Mouse (Mus musculus) forebrain, postnatal 0 days (tissue): ENCODE data around the gene Hvcn1. TPM values are rescaled to one million over a fixed set of nuclear protein-coding genes. Genes with fewer than 3 reads are reported as not detected.
A peak's percentile ranks its signal among the peaks of the same experiment; 100 is the strongest.
"Not testable (repeated sequence)": the region's sequence is repeated elsewhere in the genome, so short reads cannot be mapped to it uniquely, and the experiment has no call there.

Source experiments
- ATAC-seq: fragments of 200-750 bp; cut with Nextera tagmentation; 2 replicates; pipeline ENCODE4 v1.8.0; 2017; ENCODE audit warnings: mild to moderate bottlenecking, moderate library complexity
- DNase-seq: peaks from one replicate; pipeline ENCODE4 v3.0.0-alpha.2; 2015
- H3K27ac ChIP-seq: fragments of 300-500 bp; sonication (generic); 2 replicates; pipeline ENCODE4 v1.5.1; 2014; ENCODE audit warnings: low read depth, mild to moderate bottlenecking, antibody characterized with exemption, low read length, moderate library complexity, mixed read lengths
- H3K27me3 ChIP-seq: fragments of 300-500 bp; sonication (generic); 2 replicates; pipeline ENCODE4 v1.6.1; 2014; ENCODE audit warnings: mild to moderate bottlenecking, low read length, mixed read lengths; ENCODE audit not compliant: insufficient read depth
- H3K36me3 ChIP-seq: fragments of 300-500 bp; sonication (generic); 2 replicates; pipeline ENCODE4 v1.6.1; 2014; ENCODE audit warnings: mild to moderate bottlenecking, moderate library complexity; ENCODE audit not compliant: insufficient read depth
- H3K4me1 ChIP-seq: fragments of 300-500 bp; sonication (generic); 2 replicates; pipeline ENCODE4 v1.6.1; 2014; ENCODE audit warnings: antibody characterized with exemption; ENCODE audit not compliant: insufficient read depth
- H3K4me2 ChIP-seq: fragments of 300-500 bp; sonication (generic); 2 replicates; pipeline ENCODE4 v1.6.1; 2014; ENCODE audit warnings: low read depth, mild to moderate bottlenecking, moderate library complexity
- H3K4me3 ChIP-seq: fragments of 300-500 bp; sonication (generic); 2 replicates; pipeline ENCODE4 v1.5.1; 2014; ENCODE audit warnings: low read depth, low read length, mixed read lengths
- H3K9ac ChIP-seq: fragments of 300-500 bp; sonication (generic); 2 replicates; pipeline ENCODE4 v1.6.1; 2014; ENCODE audit warnings: mild to moderate bottlenecking
- H3K9me3 ChIP-seq: fragments of 300-500 bp; sonication (generic); 2 replicates; pipeline ENCODE4 v1.6.1; 2016; ENCODE audit warnings: low read length
- CTCF ChIP-seq: sonication (generic); IDR thresholded peaks from 2 replicates; pipeline ENCODE4 v1.5.1; 2016; ENCODE audit warnings: antibody characterized with exemption, control low read depth, low read depth
- WGBS: fragments of 180-500 bp; shearing (Covaris S2); extraction: QIAGEN DNeasy Blood & Tissue Kit; methylation state at CpG from one replicate; pipeline ENCODE4 v1.1.7; 2014; 5-methylcytosine and 5-hydroxymethylcytosine counted together
- polyA plus RNA-seq: library from polyadenylated mRNA; unstranded; fragments of >200 nt; fragmentation: Nextera tagmentation; extraction: Ambion mirVana; gene quantifications from 2 replicates; pipeline ENCODE4 v1.2.1, GENCODE M21; 2015
- total RNA-seq: library from RNA; depleted of rRNA; stranded (reverse); fragments of >200 nt; gene quantifications from 2 replicates; pipeline ENCODE4 v1.2.3, GENCODE M21; 2014

The Hvcn1 gene
- total and polyA plus RNA-seq, 2 experiments from 2014 or later: 1.2 to 3.0 TPM

DNA sequence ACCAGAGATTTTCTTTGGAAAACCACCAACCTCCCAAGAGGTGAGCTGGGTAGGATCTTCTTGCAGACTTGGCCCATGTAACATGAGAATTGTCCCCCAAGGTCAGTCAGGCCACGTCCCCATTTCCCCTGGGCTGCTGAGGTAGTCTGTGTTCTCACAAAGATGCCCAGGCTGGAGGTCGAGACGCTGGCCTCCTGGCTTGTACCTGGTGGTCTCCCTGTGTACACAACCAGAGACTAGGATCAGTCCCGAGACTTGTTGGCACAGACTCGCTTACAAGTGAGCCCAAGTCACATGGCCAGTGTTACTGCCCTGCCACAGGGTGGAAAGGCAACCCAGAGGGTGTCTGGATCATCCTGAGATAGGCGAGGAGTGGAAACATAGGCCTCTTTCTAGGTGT lies 4.7 kb upstream of the Hvcn1 start:
- no peak for DNase-seq
- no peak for TF ChIP-seq CTCF

DNA sequence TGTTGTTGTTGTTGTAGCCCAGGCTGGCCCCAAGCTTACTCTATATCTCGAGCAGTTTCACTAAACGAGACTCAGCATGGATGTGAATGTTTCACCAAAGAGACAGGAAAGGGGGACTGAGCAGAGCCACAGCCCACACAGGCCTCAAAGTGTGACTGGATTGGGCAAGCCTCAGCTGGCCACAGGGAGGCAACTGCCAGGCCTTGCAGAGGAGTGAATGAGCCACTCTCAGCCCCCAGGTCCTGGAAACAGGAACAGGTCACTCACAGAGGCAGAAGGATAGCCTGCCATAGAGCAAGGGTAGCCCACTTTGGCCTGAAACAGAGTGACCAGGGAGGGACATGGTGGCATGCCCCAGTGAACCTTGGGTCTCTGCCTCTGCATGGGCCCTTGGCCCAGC lies 2.4 kb upstream of the Hvcn1 start:
- Histone ChIP-seq H3K4me3 (no peak overlapping the region), H3K4me2 (no peak overlapping the region), H3K27ac (no peak overlapping the region), H3K4me1 (no peaks in the 10 kb centered on the region), H3K9me3 (no peaks in the 10 kb centered on the region), H3K9ac (no peak overlapping the region), H3K27me3 (no peaks in the 10 kb centered on the region), H3K36me3 (no peaks in the 10 kb centered on the region)
- no peak for TF ChIP-seq CTCF
- DNase-seq: no peak
- no peak for ATAC-seq
- 78% methylated on average over 2 of the region's 2 CpGs for WGBS

More for the DNA sequence above, 4.7 kb upstream of the Hvcn1 start:
- Histone ChIP-seq H3K36me3 (no peaks in the 10 kb centered on the region), H3K4me1 (no peaks in the 10 kb centered on the region), H3K9me3 (no peaks in the 10 kb centered on the region), H3K4me3 (no peak overlapping the region), H3K4me2 (no peak overlapping the region), H3K27me3 (no peaks in the 10 kb centered on the region), H3K27ac (no peak overlapping the region), H3K9ac (no peak overlapping the region)
- ATAC-seq: no peak
- 93% methylated on average over 6 of the region's 6 CpGs for WGBS

DNA sequence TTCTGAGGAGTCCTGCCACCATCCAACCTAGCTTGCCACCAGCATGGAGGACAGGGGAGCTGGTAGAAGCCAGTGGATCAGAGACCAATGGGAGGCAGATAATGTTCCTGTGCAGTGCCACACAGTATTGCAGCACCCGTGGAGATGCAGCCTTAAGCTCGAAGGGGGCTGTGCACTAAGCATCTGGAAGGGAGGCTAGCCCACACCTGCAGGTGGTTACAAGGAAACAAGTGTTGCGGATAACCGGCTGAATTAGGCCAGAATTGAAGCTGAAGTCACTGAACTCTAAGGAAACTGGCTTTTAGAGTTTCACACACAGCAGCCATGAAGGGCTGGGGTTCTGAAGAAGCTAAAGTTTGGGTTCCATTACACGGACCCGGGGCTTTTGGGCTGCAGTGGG lies 2.3 kb downstream of the Hvcn1 start:
- Histone ChIP-seq H3K4me1 (no peaks in the 10 kb centered on the region), H3K36me3 (no peaks in the 10 kb centered on the region), H3K9ac (no peak overlapping the region), H3K27me3 (no peaks in the 10 kb centered on the region), H3K4me2 (no peak overlapping the region), H3K4me3 (no peak overlapping the region), H3K27ac (no peak overlapping the region), H3K9me3 (no peaks in the 10 kb centered on the region)
- 48% methylated on average over 6 of the region's 6 CpGs for WGBS
- TF ChIP-seq CTCF: no peak
- ATAC-seq (no peak), DNase-seq (no peak)

DNA sequence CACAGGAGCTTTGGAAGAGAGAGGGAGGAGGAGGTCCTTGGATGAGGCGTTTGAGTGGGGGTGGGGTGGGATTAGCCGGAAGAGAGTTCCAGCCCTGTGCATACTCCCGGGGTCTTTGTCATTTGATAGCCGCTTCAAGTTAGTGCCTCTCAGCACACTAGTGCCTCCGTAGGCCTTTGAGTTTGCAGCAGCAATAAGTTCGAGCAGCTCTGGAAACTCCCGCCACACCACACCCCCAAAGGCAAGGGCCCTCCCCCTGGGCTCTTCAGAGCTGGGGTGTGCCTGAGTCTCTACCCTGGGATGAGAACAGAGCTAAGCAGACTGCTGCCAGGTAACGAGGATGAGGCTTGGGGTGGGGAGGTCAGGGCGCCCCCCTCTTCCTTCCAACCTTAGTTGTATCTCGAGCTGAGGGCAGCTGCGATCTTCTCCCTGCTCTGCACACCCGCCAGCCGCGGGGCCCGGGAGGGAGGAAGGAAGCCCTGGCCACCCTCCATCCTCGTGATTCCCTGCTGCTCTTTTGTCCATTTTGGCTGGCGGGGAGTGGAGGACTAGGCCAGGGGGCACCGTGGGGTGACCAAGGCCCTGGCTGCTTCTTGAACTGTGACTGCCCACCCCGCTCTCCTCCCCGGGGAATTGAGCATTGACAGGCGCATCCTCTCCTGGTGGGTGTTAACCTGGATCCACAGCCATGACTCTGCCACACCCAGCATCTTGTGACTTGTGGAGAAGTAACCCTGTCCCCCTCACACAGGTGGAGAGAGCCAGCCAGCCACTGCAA lies 3.2 kb downstream of the Hvcn1 start:
- H3K4me3 ChIP-seq: no peak overlapping the region
- ATAC-seq (peak; percentile 36; the same call in 1 of the 2 replicates), DNase-seq (peak; percentile 4)
- TF ChIP-seq CTCF: no peak
- H3K36me3 ChIP-seq: no peaks in the 10 kb centered on the region
- no peaks in the 10 kb centered on the region for H3K27me3 ChIP-seq
- 7% methylated on average over 21 of the region's 21 CpGs for WGBS
- peak overlapping the region; percentile 35 for H3K4me2 ChIP-seq
- no peak overlapping the region for H3K9ac ChIP-seq
- H3K9me3 ChIP-seq: no peaks in the 10 kb centered on the region
- H3K4me1 ChIP-seq: no peaks in the 10 kb centered on the region
- H3K27ac ChIP-seq: no peak overlapping the region

DNA sequence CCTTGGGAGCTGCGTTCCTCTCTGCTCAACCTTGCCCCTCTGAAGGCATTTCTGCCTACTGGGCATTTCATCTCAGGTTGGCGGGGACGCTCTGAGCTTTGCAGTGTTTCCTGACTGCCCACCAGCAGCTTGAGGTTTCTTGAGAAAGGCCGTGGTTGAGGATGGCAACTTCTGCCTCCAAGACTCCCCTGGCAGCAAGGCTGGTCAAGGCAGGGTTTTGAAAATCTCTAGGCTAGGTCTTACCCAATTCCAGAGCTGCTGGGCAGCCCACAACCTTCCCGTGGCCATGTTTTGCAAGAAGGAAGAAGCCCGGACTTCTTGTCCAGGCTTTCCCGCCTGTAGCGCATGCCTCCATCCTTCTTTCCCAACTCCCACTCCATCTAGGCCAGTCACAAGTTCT lies 4.3 kb downstream of the Hvcn1 start:
- H3K27ac ChIP-seq: no peak overlapping the region
- H3K27me3 ChIP-seq: no peaks in the 10 kb centered on the region
- no peak overlapping the region for H3K4me2 ChIP-seq
- WGBS: 94% methylated on average over 8 of the region's 8 CpGs
- DNase-seq (no peak), ATAC-seq (no peak)
- no peak overlapping the region for H3K9ac ChIP-seq
- no peaks in the 10 kb centered on the region for H3K9me3 ChIP-seq
- no peak overlapping the region for H3K4me3 ChIP-seq
- no peaks in the 10 kb centered on the region for H3K4me1 ChIP-seq
- TF ChIP-seq CTCF: no peak
- no peaks in the 10 kb centered on the region for H3K36me3 ChIP-seq

DNA sequence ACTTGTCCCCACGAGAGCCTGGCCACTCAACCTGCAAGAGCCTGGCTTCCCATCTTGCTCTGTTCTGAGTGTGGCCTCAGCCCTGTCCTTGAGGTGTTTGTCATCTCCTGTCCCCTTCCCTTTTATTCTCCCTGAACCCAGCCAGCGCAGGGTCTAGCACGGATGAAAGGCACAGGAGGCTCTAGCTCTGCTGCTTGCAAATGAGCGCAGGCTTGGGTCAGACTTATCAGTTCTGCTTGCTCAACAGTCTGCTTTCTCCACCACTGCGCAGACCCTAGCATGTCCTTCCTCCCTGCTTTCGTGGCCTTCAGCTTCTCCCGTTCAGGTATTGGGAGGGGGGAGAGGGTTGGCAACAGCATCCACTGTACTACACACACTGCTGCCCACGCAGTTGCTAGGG lies 5.5 kb downstream of the Hvcn1 start:
- no peak overlapping the region for H3K27ac ChIP-seq
- 86% methylated on average over 8 of the region's 8 CpGs for WGBS
- DNase-seq (no peak), ATAC-seq (no peak)
- TF ChIP-seq CTCF: no peak
- no peak overlapping the region for H3K4me2 ChIP-seq
- H3K9me3 ChIP-seq: no peaks in the 10 kb centered on the region
- H3K36me3 ChIP-seq: no peaks in the 10 kb centered on the region
- H3K4me1 ChIP-seq: no peaks in the 10 kb centered on the region
- H3K4me3 ChIP-seq: no peak overlapping the region
- H3K27me3 ChIP-seq: no peaks in the 10 kb centered on the region
- no peak overlapping the region for H3K9ac ChIP-seq

DNA sequence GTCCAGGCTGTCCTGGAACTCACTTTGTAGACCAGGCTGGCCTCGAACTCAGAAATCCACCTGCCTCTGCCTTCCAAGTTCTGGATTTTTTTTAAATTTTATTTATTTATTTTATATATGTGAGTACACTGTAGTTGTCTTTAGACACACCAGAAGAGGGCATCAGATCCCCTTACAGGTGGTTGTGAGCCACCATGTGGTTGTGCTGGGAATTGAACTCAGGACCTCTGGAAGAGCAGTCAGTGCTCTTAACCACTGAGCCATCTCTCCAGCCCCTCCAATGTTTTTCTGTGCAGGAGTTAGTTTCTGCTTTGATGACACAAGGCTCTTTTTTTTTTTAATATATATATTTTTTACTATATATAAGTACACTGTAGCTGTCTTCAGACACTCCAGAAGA lies 6.2 kb downstream of the Hvcn1 start:
- not testable (repeated sequence) for H3K27me3 ChIP-seq, H3K36me3 ChIP-seq, H3K4me2 ChIP-seq, H3K9me3 ChIP-seq, H3K4me3 ChIP-seq, ATAC-seq, DNase-seq, H3K9ac ChIP-seq, H3K4me1 ChIP-seq, H3K27ac ChIP-seq
- WGBS: 97% methylated on average over 1 of the region's 1 CpGs
- TF ChIP-seq CTCF: 0 out of 2 replicates have a peak, but pooled peaks have one; percentile 7
